Mouse (Mus musculus) testis, adult 10 weeks (tissue): ENCODE results near the gene Vwa2. TPM values are rescaled to one million over a fixed set of nuclear protein-coding genes. Genes with fewer than 3 reads are reported as not detected.

Experiments used
- polyA plus RNA-seq: library from polyadenylated mRNA; stranded (reverse); fragments of 350-450 nt; fragmentation: Illumina TruSeq; extraction: RNeasy Lipid Tissue Mini Kit (QIAGEN cat#74804); gene quantifications from one replicate; pipeline ENCODE4 v1.2.3, GENCODE M21; 2014; ENCODE audit warnings: low read depth, low replicate concordance

Vwa2 gene
- 0.06 TPM for polyA plus RNA-seq

GRCm38 (mm10) chr19:56873816-56874600 is at the start of gene Vwa2:
TSS of gene Vwa2 (plus strand) at chr19:56874249.

GRCm38 (mm10) chr19:56826047-56826631 is 47.9 kb upstream of the Vwa2 start, which contains the start of gene Tdrd1:
TSS of gene Tdrd1 (plus strand) at chr19:56826209.

Other genes starting within 250 kb of the Vwa2 start
- gene Adrb1, start 152.1 kb upstream of the Vwa2 start, polyA plus RNA-seq, result 0.43 TPM
- 190 TPM for gene Ccdc186, start 52.1 kb upstream of the Vwa2 start, polyA plus RNA-seq
- gene Tdrd1, start 48.0 kb upstream of the Vwa2 start, polyA plus RNA-seq, result 88.6 TPM
- gene Afap1l2, start 134.0 kb downstream of the Vwa2 start, polyA plus RNA-seq, result 0.55 TPM